Mouse (Mus musculus): ENCODE data around the gene Myo1g.
A peak's percentile ranks its signal among the peaks of the same experiment; 100 is the strongest.

Gene Myo1g

GRCm38 (mm10) chr11:6520507-6521173 lies at the start of gene Myo1g:
TSS of gene Myo1g (minus strand) at chr11:6520965.
- no peak for DNase-seq (ENCODE audit: extremely low read depth, low read depth, low spot score)

GRCm38 (mm10) chr11:6569410-6569777 lies 48.6 kb upstream of the Myo1g start:
- DNase-seq (ENCODE audit: extremely low read depth, low read depth, low spot score), result no peak

- no peak for DNase-seq (ENCODE audit: extremely low read depth, low read depth, low spot score)
These were observed 48.0 kb upstream of the Myo1g start for GRCm38 (mm10) chr11:6568584-6569409.

DNA sequence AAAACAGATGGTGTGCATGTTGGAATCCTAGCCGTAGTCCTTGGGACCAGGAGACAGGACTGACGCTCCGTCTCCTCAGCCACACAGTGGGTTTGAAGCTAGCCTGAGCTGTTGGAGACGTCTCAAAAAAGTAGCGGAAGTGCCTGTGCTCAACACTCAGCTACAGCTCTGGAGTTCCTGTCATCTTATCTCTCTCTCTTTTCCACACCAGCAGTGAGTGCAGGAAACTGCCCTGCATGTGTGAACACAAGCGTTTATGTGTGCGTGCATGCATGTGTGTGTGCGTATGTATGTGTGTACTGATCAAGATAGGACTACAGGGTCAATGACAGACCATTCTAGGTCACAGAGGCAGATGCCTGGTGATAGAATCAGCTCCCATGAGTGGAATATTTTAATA lies 47.2 kb upstream of the Myo1g start:
- DNase-seq (ENCODE audit: extremely low read depth, low read depth, low spot score), result no peak

DNA sequence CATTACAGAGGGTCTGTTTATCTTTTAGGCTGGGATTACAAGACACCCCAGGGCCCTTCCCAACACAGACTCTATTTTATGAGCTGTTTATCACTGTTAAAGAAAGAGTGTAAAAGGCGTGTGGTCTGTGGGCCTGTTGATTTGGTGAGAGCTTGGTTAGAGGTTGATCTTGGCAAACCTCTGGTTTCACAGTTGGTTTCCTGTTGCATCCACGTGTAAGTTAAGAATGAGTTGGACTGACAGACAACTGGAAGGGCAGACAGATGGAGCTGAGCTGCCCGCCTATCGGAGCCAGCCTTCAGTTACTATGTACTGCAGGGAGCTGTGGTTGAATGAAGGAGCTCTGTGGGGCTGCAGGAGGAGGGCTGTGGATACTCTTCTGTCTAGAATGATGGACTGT lies 45.7 kb upstream of the Myo1g start:
- DNase-seq (ENCODE audit: extremely low read depth, low read depth, low spot score), result no peak

- no peak for DNase-seq (ENCODE audit: extremely low read depth, low read depth, low spot score)
These were observed 42.4 kb upstream of the Myo1g start for GRCm38 (mm10) chr11:6563201-6563600.

DNA sequence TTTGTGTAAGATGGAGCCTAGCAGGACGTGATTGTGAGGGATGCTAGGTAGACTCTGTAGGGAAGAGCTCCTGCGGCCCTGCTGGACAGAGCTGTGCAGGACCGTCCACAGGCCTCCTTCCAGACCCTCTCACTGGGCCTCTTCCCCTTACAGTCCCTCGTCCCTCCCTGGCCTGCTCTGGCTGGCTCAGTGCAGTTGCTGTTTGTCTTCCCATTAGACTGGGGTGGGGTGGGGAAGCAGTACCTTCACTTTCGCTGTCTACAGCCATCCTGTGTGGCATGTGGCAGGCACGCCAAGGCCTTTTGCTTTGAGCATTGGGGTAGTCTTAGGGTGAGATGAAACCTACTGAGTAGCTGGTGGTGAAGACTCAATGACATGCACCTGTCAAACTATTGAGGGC lies 41.6 kb upstream of the Myo1g start:
- no peak for DNase-seq (ENCODE audit: extremely low read depth, low read depth, low spot score)

GRCm38 (mm10) chr11:6561474-6561873 lies 40.7 kb upstream of the Myo1g start:
- DNase-seq (ENCODE audit: extremely low read depth, low read depth, low spot score), result no peak

DNA sequence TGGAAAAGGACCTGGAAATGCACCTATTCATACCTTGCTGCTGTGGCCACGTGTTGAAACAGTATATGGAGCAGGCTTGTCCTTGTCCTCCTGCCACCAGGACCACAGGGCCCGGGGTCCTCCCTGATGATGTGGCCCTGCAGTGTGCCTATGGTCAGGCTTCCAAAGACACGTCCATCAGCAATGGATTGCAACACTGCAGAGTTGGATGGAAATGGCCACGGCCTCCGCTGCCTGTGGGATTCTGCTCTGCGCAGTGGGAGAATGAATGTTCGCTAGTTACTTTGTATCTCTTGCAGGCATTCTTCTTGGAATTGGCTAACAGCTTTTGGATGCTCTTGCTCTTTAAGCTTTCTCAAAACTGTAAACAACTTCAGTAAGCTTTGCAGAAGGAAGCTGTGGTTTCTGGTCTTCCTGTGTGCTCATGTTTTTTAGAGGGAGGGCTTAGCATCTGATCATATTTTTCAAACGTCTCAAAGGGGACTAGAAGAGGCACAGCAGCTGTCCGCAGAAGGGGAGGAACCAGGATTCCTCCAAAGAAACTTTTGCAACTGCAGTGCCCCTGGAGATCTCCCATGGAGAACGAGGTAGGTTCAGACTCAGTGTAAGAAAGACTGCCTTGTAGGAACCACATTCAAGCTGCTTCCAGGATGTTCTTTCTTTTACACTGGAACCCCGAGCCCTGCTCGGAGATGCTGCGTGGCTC lies 40.0 kb upstream of the Myo1g start:
- DNase-seq (ENCODE audit: extremely low read depth, low read depth, low spot score), result no peak

GRCm38 (mm10) chr11:6559996-6560395 lies 39.2 kb upstream of the Myo1g start:
- no peak for DNase-seq (ENCODE audit: extremely low read depth, low read depth, low spot score)

DNA sequence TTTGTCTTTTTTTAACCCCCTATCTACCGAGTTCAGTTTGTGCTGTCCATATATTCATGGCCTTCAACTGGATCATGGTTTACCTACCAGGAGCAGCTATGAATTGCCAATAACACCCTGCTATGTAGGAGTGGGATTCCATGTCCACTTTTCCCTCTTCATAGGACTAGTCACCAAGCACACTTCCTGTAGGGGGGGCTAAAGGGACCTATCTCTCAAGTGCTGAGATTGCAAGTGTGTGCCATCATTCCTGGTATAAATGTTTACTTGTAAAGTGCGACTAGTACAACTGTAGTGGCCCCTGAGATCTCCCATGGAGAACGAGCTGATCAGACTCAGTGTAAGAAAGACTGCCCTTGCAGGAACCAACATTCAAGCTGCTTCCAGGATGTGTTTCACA lies 37.5 kb upstream of the Myo1g start:
- DNase-seq (ENCODE audit: extremely low read depth, low read depth, low spot score), result no peak

- no peak for DNase-seq (ENCODE audit: extremely low read depth, low read depth, low spot score)
These were observed 29.4 kb upstream of the Myo1g start for GRCm38 (mm10) chr11:6550201-6550600.

DNA sequence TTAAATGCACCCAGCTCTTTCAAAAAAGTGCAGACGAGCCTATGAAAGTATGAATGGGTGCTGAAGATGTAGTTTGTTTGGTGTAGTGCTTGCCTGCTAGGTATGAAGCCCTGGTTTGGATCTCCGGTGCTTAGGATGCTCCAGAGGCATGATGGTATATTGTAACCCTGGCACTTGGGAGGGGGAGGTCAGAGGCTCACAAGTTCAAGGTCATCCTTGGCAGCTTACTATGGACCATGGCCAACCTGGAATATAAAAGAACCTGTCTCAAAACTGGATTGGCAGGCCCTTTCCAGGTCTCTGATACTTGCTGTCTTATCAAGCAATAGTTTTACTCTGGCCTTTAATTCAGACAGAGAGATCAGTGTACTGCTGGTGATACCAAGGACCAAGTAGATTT lies 29.0 kb upstream of the Myo1g start:
- DNase-seq (ENCODE audit: extremely low read depth, low read depth, low spot score), result no peak

DNA sequence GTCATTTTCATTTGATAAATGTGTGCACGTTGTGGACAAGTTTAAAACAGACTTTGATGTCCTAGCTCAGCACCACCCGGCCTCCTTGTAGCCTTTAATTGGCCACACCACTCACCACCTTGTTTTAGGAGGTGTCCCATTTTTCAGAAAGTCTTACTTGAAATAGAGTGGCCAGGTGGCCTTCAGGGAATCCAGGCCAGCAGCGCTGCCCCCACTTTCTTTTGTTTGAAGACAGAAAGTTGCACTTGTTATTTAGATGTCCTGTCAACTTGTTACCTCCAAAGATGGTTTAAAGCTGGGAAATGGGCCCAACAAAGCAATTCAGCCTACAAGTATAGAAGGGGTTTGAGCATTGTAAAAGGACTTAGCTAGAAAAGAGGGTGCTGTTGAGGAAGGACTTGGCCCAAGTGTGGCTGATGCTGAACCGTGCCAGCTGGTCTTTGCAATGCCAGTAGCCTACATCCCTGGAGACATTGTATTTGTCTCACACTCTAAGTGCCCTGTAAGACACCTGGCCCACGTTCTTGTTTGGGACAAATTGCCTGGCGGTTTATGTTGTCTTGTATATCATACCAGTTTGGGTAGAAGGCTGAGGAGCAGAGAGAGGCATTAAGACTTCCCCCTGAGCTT lies 27.0 kb upstream of the Myo1g start:
- DNase-seq (ENCODE audit: extremely low read depth, low read depth, low spot score), result no peak

GRCm38 (mm10) chr11:6547037-6547680 lies 26.4 kb upstream of the Myo1g start:
- DNase-seq (ENCODE audit: extremely low read depth, low read depth, low spot score), result no peak

- peak; percentile 80 for DNase-seq (ENCODE audit: extremely low read depth, low read depth, low spot score)
These were observed 25.6 kb upstream of the Myo1g start, which contains the start of gene Ccm2 for GRCm38 (mm10) chr11:6546205-6547013. TSS of gene Ccm2 (plus strand) at chr11:6546887.

GRCm38 (mm10) chr11:6545857-6546192 lies 25.1 kb upstream of the Myo1g start:
- DNase-seq (ENCODE audit: extremely low read depth, low read depth, low spot score), result no peak

DNA sequence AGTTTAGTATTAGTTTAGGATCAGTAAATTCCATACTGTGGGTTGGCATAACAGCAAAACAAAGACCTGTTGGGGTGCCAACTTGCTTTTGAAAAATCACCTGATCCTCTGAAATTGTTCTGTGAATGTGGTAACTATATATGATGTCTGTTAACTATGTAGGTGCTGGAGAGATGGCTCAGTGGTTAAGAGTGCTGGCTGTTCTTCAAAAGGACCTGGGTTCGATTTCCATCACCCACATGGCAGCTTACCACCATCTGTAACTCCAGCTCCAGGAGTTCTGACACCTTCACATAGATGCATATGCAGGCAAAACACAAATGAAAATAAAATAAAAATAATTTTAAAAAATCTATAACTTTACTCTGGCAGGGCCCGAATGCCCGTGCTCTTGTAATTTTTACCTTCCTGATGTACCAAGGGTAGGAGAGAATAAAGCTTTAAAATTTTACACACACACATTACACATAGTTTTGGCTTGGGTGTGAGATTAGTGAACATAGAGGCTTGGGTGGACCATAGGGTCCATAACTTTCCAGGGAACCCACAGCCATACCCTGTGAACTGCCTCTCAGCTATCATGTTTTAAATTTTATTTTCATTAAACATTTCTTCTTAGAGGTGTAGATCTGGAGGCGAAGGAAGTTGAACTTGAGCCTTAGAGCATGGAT lies 24.6 kb upstream of the Myo1g start:
- no peak for DNase-seq (ENCODE audit: extremely low read depth, low read depth, low spot score)

- DNase-seq (ENCODE audit: extremely low read depth, low read depth, low spot score), result no peak
These were observed 23.9 kb upstream of the Myo1g start for GRCm38 (mm10) chr11:6544683-6545082.

- DNase-seq (ENCODE audit: extremely low read depth, low read depth, low spot score), result no peak
These were observed 10.0 kb upstream of the Myo1g start for GRCm38 (mm10) chr11:6530746-6531145.
